Mouse (Mus musculus) forebrain, postnatal 0 days (tissue): ENCODE data around the gene Spry2. TPM values are rescaled to one million over a fixed set of nuclear protein-coding genes. Genes with fewer than 3 reads are reported as not detected.

Experiments used
- ATAC-seq: fragments of 200-750 bp; cut with Nextera tagmentation; 2 replicates; pipeline ENCODE4 v1.8.0; 2017; ENCODE audit warnings: mild to moderate bottlenecking, moderate library complexity
- DNase-seq: peaks from one replicate; pipeline ENCODE4 v3.0.0-alpha.2; 2015
- H3K27ac ChIP-seq: fragments of 300-500 bp; sonication (generic); 2 replicates; pipeline ENCODE4 v1.5.1; 2014; ENCODE audit warnings: low read depth, mild to moderate bottlenecking, antibody characterized with exemption, low read length, moderate library complexity, mixed read lengths
- H3K27me3 ChIP-seq: fragments of 300-500 bp; sonication (generic); 2 replicates; pipeline ENCODE4 v1.6.1; 2014; ENCODE audit warnings: mild to moderate bottlenecking, low read length, mixed read lengths; ENCODE audit not compliant: insufficient read depth
- H3K36me3 ChIP-seq: fragments of 300-500 bp; sonication (generic); 2 replicates; pipeline ENCODE4 v1.6.1; 2014; ENCODE audit warnings: mild to moderate bottlenecking, moderate library complexity; ENCODE audit not compliant: insufficient read depth
- H3K4me1 ChIP-seq: fragments of 300-500 bp; sonication (generic); 2 replicates; pipeline ENCODE4 v1.6.1; 2014; ENCODE audit warnings: antibody characterized with exemption; ENCODE audit not compliant: insufficient read depth
- H3K4me2 ChIP-seq: fragments of 300-500 bp; sonication (generic); 2 replicates; pipeline ENCODE4 v1.6.1; 2014; ENCODE audit warnings: low read depth, mild to moderate bottlenecking, moderate library complexity
- H3K4me3 ChIP-seq: fragments of 300-500 bp; sonication (generic); 2 replicates; pipeline ENCODE4 v1.5.1; 2014; ENCODE audit warnings: low read depth, low read length, mixed read lengths
- H3K9ac ChIP-seq: fragments of 300-500 bp; sonication (generic); 2 replicates; pipeline ENCODE4 v1.6.1; 2014; ENCODE audit warnings: mild to moderate bottlenecking
- H3K9me3 ChIP-seq: fragments of 300-500 bp; sonication (generic); 2 replicates; pipeline ENCODE4 v1.6.1; 2016; ENCODE audit warnings: low read length
- CTCF ChIP-seq: sonication (generic); IDR thresholded peaks from 2 replicates; pipeline ENCODE4 v1.5.1; 2016; ENCODE audit warnings: antibody characterized with exemption, control low read depth, low read depth
- WGBS: fragments of 180-500 bp; shearing (Covaris S2); extraction: QIAGEN DNeasy Blood & Tissue Kit; methylation state at CpG from one replicate; pipeline ENCODE4 v1.1.7; 2014; 5-methylcytosine and 5-hydroxymethylcytosine counted together
- polyA plus RNA-seq: library from polyadenylated mRNA; unstranded; fragments of >200 nt; fragmentation: Nextera tagmentation; extraction: Ambion mirVana; gene quantifications from 2 replicates; pipeline ENCODE4 v1.2.1, GENCODE M21; 2015
- total RNA-seq: library from RNA; depleted of rRNA; stranded (reverse); fragments of >200 nt; gene quantifications from 2 replicates; pipeline ENCODE4 v1.2.3, GENCODE M21; 2014

The Spry2 gene
- total and polyA plus RNA-seq, 2 experiments from 2014 or later = 26.3 to 56.7 TPM

- H3K27me3 ChIP-seq = no peaks in the 10 kb centered on the region
- no peak for ATAC-seq
- no peak overlapping the region for H3K9ac ChIP-seq
- H3K9me3 ChIP-seq = no peaks in the 10 kb centered on the region
- H3K36me3 ChIP-seq = no peaks in the 10 kb centered on the region
- no peak for DNase-seq
- H3K4me2 ChIP-seq = no peak overlapping the region
- no peaks in the 10 kb centered on the region for H3K4me1 ChIP-seq
- WGBS = 84% methylated on average over 14 of the region's 14 CpGs
- no peak overlapping the region for H3K4me3 ChIP-seq
- H3K27ac ChIP-seq = no peak overlapping the region
- TF ChIP-seq CTCF = no peak
Measured at GRCm38 (mm10) chr14:105870370-105870936, 26.2 kb downstream of the Spry2 start.

- H3K9ac ChIP-seq = no peak overlapping the region
- H3K36me3 ChIP-seq = no peaks in the 10 kb centered on the region
- H3K4me3 ChIP-seq = no peak overlapping the region
- no peak overlapping the region for H3K4me2 ChIP-seq
- no peak for TF ChIP-seq CTCF
- H3K9me3 ChIP-seq = no peaks in the 10 kb centered on the region
- H3K27ac ChIP-seq = no peak overlapping the region
- no peaks in the 10 kb centered on the region for H3K27me3 ChIP-seq
- DNase-seq = no peak
- no peaks in the 10 kb centered on the region for H3K4me1 ChIP-seq
- no peak for ATAC-seq
- WGBS = 91% methylated on average over 5 of the region's 5 CpGs
Measured at GRCm38 (mm10) chr14:105865381-105865938, 31.2 kb downstream of the Spry2 start.

- Histone ChIP-seq H3K9ac (no peak overlapping the region), H3K9me3 (no peaks in the 10 kb centered on the region), H3K4me1 (no peaks in the 10 kb centered on the region), H3K4me2 (no peak overlapping the region), H3K4me3 (no peak overlapping the region), H3K27me3 (no peaks in the 10 kb centered on the region), H3K27ac (no peak overlapping the region), H3K36me3 (no peaks in the 10 kb centered on the region)
- DNase-seq (no peak), ATAC-seq (no peak)
- TF ChIP-seq CTCF = no peak
- 78% methylated on average over 11 of the region's 11 CpGs for WGBS
Measured at GRCm38 (mm10) chr14:105862199-105862598, 34.4 kb downstream of the Spry2 start.

DNA sequence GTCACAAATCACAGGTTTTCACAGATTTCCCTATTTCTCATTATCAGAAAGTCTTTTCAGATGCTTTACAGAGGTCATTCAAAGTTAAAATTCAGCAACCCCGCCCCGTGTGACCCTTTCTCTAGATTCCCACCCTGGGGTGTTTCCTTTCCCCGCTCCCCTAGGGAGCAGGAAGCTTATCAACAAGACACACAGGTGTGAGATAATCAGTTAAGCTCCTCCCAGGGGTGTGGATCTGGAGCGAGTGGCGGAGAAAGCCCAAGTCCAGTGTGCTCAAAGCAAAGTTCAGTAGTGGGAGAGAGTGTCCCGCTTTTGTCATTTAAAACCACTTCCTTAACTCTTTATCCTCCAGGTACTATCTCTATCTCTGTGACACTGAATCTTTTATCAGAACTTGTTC is 35.7 kb downstream of the Spry2 start:
- Histone ChIP-seq H3K27me3 (no peaks in the 10 kb centered on the region), H3K9ac (no peak overlapping the region), H3K4me3 (no peak overlapping the region), H3K4me2 (no peak overlapping the region), H3K27ac (no peak overlapping the region), H3K4me1 (no peaks in the 10 kb centered on the region), H3K9me3 (no peaks in the 10 kb centered on the region), H3K36me3 (no peaks in the 10 kb centered on the region)
- TF ChIP-seq CTCF = no peak
- DNase-seq (no peak), ATAC-seq (no peak)
- 62% methylated on average over 6 of the region's 6 CpGs for WGBS

DNA sequence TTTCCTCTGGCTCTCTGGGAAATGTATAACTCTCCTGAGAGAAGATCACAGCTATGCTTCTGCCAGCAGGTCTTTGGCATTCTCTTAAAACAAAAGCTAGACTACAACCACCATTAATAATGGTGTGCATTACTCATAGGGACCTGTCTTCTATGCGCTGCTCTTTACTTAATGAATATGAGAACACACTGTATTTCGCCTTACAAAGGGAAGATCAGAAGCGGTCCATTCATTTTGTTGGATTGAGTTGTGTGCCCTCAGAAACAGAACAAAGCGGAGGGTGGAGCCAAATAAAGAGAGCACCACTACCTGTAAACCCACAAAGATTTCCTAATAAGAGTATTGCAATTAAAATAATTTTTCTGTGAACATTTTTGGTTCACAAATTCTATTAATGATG is 36.3 kb downstream of the Spry2 start:
- no peak for TF ChIP-seq CTCF
- 91% methylated on average over 4 of the region's 4 CpGs for WGBS
- no peaks in the 10 kb centered on the region for H3K4me1 ChIP-seq

DNA sequence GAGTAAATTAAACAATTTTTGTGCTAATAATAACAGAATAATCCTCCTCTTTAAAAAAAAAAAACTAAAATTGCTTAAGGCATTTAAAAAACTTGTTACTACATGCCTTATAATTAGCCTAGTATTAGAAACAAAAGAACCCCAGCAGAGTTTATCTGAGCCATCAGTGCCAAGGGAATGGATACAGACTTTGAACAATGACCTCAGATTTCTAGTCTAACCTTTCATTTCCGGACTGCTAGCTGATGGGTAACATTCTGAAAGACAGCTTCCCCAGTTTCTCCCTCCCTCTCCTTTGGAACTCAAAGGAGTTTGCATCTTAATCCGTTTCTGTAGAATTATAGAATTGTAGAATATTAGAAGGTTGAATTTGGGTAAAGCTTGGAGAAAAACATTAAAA is 36.7 kb downstream of the Spry2 start:
- WGBS = 27% methylated on average over 2 of the region's 2 CpGs
- Histone ChIP-seq H3K4me3 (no peak overlapping the region), H3K27ac (no peak overlapping the region), H3K4me1 (no peaks in the 10 kb centered on the region), H3K4me2 (no peak overlapping the region), H3K9me3 (no peaks in the 10 kb centered on the region), H3K36me3 (no peaks in the 10 kb centered on the region), H3K27me3 (no peaks in the 10 kb centered on the region), H3K9ac (no peak overlapping the region)
- no peak for DNase-seq
- no peak for TF ChIP-seq CTCF
- ATAC-seq = no peak

More for the DNA sequence above, 36.3 kb downstream of the Spry2 start:
- Histone ChIP-seq H3K36me3 (no peaks in the 10 kb centered on the region), H3K9ac (no peak overlapping the region), H3K4me3 (no peak overlapping the region), H3K4me2 (no peak overlapping the region), H3K27ac (no peak overlapping the region), H3K9me3 (no peaks in the 10 kb centered on the region), H3K27me3 (no peaks in the 10 kb centered on the region)
- ATAC-seq (no peak), DNase-seq (no peak)

DNA sequence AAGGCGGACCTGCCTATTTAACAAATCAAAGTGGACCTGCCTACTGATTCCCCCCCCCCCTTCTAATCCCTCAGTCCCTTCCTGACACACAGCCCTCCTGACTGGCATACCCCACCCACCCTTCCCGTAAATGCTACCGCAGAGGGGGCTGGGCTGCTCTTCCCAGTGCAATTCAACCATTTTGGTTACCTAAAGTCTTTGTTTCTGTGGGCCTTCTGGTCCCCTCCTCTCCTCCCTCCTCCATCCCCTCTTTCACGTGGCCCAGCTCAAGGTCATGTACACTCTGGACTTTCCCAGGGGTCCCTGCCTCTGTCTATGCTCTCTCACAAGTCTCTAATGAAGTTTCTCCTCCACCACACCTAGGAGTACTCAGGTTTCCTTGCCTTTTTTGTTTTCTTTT is 37.3 kb downstream of the Spry2 start:
- ATAC-seq = no peak
- no peaks in the 10 kb centered on the region for H3K36me3 ChIP-seq
- H3K4me3 ChIP-seq = no peak overlapping the region
- no peaks in the 10 kb centered on the region for H3K27me3 ChIP-seq
- 15% methylated on average over 4 of the region's 4 CpGs for WGBS
- DNase-seq = no peak
- H3K9me3 ChIP-seq = no peaks in the 10 kb centered on the region
- no peak overlapping the region for H3K9ac ChIP-seq
- H3K4me1 ChIP-seq = no peaks in the 10 kb centered on the region
- no peak overlapping the region for H3K27ac ChIP-seq
- H3K4me2 ChIP-seq = no peak overlapping the region
- TF ChIP-seq CTCF = no peak

DNA sequence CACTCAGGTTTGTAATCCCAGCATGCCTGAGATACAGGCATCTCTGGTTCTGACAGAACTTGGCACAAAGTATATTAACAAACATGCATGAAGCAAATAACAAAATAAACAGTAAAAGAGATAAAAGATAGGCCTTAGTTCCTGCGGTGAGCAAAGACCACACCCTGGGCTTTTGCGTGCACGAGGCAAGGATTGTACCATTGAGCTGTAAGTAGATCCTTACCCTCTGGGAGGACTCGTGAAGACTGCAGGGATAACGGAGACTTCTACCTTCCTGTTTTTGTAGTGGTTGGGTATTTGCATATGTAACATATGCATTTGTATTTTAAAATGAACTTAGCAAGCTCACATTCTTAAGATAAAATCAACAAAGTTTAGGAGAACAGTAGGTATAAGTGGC is 37.7 kb downstream of the Spry2 start:
- WGBS = 27% methylated on average over 5 of the region's 5 CpGs
- TF ChIP-seq CTCF = no peak
- ATAC-seq = no peak

More for the DNA sequence above, 37.7 kb downstream of the Spry2 start:
- Histone ChIP-seq H3K4me3 (no peak overlapping the region), H3K9me3 (no peaks in the 10 kb centered on the region), H3K27ac (no peak overlapping the region), H3K9ac (no peak overlapping the region), H3K36me3 (no peaks in the 10 kb centered on the region), H3K4me2 (no peak overlapping the region), H3K27me3 (no peaks in the 10 kb centered on the region), H3K4me1 (no peaks in the 10 kb centered on the region)
- no peak for DNase-seq
